Mouse (Mus musculus) liver, embryonic 12.5 days (tissue): Measurements from ENCODE around the gene Homer2. TPM values are rescaled to one million over a fixed set of nuclear protein-coding genes. Genes with fewer than 3 reads are reported as not detected.

Source experiments
- ATAC-seq: fragments of 200-750 bp; cut with Nextera tagmentation; 2 replicates; pipeline ENCODE4 v1.8.0; 2017; ENCODE audit warnings: moderate number of reproducible peaks, mild to moderate bottlenecking, moderate library complexity
- H3K27ac ChIP-seq: fragments of 300-500 bp; sonication (generic); 2 replicates; pipeline ENCODE4 v1.5.1; 2016; ENCODE audit warnings: mild to moderate bottlenecking
- H3K27me3 ChIP-seq: fragments of 300-500 bp; sonication (generic); replicated peaks from 2 replicates; pipeline ENCODE4 v1.6.1; 2016; ENCODE audit warnings: mild to moderate bottlenecking, moderate library complexity
- H3K36me3 ChIP-seq: fragments of 300-500 bp; sonication (generic); 2 replicates; pipeline ENCODE4 v1.6.1; 2016; ENCODE audit warnings: mild to moderate bottlenecking, moderate library complexity
- H3K4me1 ChIP-seq: fragments of 300-500 bp; sonication (generic); 2 replicates; pipeline ENCODE4 v1.6.1; 2016
- H3K4me2 ChIP-seq: fragments of 300-500 bp; sonication (generic); 2 replicates; pipeline ENCODE4 v1.6.1; 2016; ENCODE audit warnings: mild to moderate bottlenecking, moderate library complexity
- H3K4me3 ChIP-seq: fragments of 300-500 bp; sonication (generic); 2 replicates; pipeline ENCODE4 v1.5.1; 2016; ENCODE audit warnings: mild to moderate bottlenecking, moderate library complexity
- H3K9ac ChIP-seq: fragments of 300-500 bp; sonication (generic); 2 replicates; pipeline ENCODE4 v1.6.1; 2016; ENCODE audit warnings: mild to moderate bottlenecking, moderate library complexity
- H3K9me3 ChIP-seq: fragments of 300-500 bp; sonication (generic); replicated peaks from 2 replicates; pipeline ENCODE4 v1.6.1; 2016; ENCODE audit warnings: mild to moderate bottlenecking, moderate library complexity
- WGBS: fragments of 180-500 bp; shearing (Covaris S2); methylation state at CpG from one replicate; pipeline ENCODE4 v1.1.7; 2016; ENCODE audit not compliant: insufficient replicate concordance; 5-methylcytosine and 5-hydroxymethylcytosine counted together
- polyA plus RNA-seq: library from polyadenylated mRNA; unstranded; fragments of >200 nt; fragmentation: Nextera tagmentation; extraction: Ambion mirVana; gene quantifications from 2 replicates; pipeline ENCODE4 v1.2.1, GENCODE M21; 2016

The Homer2 gene
- polyA plus RNA-seq, 1 experiment from 2014 or later = 10.0 TPM

DNA sequence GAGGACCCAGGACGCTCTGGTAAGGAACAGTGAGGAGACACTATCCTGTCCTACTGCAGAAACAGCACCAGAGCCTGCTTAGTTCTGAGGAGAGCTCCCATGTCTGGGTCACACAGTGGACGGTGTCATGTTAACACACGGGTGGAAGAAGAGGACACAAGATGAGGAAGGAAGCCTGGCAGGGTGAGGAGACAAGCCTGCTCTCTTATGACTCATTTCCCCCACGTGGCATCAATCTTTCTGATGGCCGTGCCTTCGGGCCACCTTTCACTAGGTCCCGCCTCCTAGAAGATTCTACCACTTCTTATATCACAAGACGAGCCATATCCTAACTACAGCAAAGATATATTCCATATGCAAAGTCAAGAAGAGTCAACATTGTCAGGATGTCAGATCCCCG is 40.7 kb downstream of the Homer2 start:
- H3K36me3 ChIP-seq = no peaks in the 10 kb centered on the region
- H3K4me2 ChIP-seq = no peak overlapping the region
- H3K9ac ChIP-seq = no peak overlapping the region
- H3K27me3 ChIP-seq = no peaks in the 10 kb centered on the region
- no peaks in the 10 kb centered on the region for H3K9me3 ChIP-seq
- 42% methylated on average over 9 of the region's 9 CpGs for WGBS
- no peak for ATAC-seq
- peaks cover 18% of the 10 kb centered on the region for H3K4me1 ChIP-seq
- H3K27ac ChIP-seq = no peak overlapping the region
- H3K4me3 ChIP-seq = no peak overlapping the region

DNA sequence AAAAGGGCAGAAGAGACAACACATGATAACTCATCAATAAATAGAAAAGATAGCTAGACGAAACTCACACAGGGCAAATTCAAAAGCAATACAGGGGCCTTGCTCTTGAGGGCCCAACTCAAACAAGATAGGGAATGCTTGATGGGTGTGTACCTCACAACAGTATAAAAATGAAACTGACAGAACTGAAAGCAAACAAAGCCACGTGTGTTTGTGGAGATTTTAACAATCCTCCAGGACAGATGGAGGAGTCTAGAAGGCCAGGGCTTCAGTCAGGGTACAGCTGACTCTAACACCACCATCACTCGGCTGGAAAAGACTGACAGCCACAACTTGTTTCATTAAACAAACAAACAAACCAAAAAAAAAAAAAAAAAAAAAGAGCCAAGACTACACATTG is 44.3 kb downstream of the Homer2 start:
- H3K4me1 ChIP-seq = peaks cover 18% of the 10 kb centered on the region
- no peak overlapping the region for H3K9ac ChIP-seq
- H3K27ac ChIP-seq = no peak overlapping the region
- ATAC-seq = no peak
- no peaks in the 10 kb centered on the region for H3K27me3 ChIP-seq
- H3K9me3 ChIP-seq = no peaks in the 10 kb centered on the region
- WGBS = 49% methylated on average over 3 of the region's 3 CpGs
- no peaks in the 10 kb centered on the region for H3K36me3 ChIP-seq
- H3K4me3 ChIP-seq = no peak overlapping the region
- no peak overlapping the region for H3K4me2 ChIP-seq

DNA sequence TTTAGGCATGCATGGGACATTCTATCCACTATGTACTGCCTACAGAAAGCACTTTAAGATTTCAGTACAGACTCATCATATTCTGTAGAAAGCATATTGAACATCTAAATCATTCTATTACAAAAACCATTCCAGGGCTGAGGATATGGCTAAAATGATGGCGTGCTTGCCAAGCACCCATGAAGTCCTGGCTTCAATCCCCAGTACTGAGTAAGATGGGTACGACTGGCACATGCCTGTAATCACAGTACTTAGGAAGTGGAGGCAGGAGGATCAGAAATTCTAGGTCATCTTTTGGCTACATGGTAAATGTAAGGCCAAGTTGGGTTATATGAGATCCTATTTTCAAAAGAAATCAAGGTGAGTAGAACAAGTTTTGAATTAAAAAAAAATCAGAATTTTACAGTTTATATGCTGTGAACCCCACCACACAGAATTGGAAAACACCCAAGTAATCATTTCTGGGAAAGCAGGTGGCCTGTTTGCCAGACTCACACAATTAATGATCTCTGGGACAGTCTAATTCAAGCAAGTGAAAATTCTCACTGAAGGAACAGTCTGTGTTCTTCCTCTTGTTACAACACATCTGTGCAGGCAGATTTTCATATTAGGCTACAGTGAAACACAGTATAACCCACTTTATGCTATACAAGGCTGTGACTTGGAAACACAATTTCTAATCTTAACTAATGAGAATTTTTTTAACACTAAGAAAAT is 49.5 kb downstream of the Homer2 start:
- 66% methylated on average over 2 of the region's 2 CpGs for WGBS
- Histone ChIP-seq H3K4me1 (0 out of 2 replicates have a peak, but pooled peaks cover 4% of the 10 kb centered on the region), H3K4me2 (no peak overlapping the region), H3K9me3 (no peaks in the 10 kb centered on the region), H3K36me3 (no peaks in the 10 kb centered on the region), H3K27me3 (no peaks in the 10 kb centered on the region), H3K27ac (no peak overlapping the region), H3K4me3 (no peak overlapping the region), H3K9ac (no peak overlapping the region)
- ATAC-seq = no peak

DNA sequence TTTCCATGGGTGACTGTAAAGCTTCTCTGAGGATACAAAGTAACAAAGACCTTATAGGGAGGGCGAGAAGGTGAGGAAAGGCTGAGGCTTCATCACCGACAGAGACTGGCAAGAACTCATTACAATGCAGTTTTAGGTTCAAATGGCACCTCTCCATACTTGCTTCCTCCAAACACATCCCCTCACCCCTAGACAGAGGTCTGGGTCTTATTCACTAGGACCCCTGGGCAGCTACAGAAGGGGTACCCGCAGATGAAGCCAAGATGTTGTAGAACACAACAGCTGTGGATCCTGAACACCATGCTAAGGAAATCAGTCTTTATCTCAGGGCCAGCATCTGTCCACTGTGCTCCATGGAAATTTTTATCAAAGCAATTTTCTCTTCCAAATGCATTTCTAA is 50.3 kb downstream of the Homer2 start:
- WGBS = 73% methylated on average over 3 of the region's 3 CpGs
- ATAC-seq = no peak

DNA sequence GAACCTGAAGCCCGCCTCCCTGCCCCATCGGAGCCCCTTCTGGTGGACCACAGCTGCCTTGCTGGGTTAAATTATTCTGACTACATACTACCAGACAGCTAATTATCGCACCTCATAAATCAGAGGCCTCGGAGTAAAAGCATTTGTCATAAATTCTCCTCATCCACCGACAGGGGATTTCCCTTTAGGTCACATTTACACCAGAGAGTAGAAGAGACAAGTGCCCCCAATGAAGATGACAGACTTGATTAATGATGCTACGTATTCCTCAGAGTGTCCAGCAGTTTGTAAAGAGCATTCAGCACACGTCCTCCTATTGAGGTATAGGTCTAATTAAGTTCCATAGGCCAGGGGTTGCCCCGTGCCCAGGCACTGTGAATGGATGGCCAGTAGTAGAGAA is 50.7 kb downstream of the Homer2 start:
- no peak overlapping the region for H3K4me2 ChIP-seq
- no peak for ATAC-seq
- no peaks in the 10 kb centered on the region for H3K27me3 ChIP-seq
- no peaks in the 10 kb centered on the region for H3K4me1 ChIP-seq
- no peak overlapping the region for H3K9ac ChIP-seq
- no peaks in the 10 kb centered on the region for H3K9me3 ChIP-seq
- H3K4me3 ChIP-seq = no peak overlapping the region
- no peaks in the 10 kb centered on the region for H3K36me3 ChIP-seq
- H3K27ac ChIP-seq = no peak overlapping the region
- 62% methylated on average over 8 of the region's 8 CpGs for WGBS

More for the DNA sequence above, 50.3 kb downstream of the Homer2 start:
- H3K27ac ChIP-seq = no peak overlapping the region
- H3K36me3 ChIP-seq = no peaks in the 10 kb centered on the region
- no peak overlapping the region for H3K4me2 ChIP-seq
- H3K4me1 ChIP-seq = no peaks in the 10 kb centered on the region
- H3K9me3 ChIP-seq = no peaks in the 10 kb centered on the region
- no peak overlapping the region for H3K4me3 ChIP-seq
- H3K27me3 ChIP-seq = no peaks in the 10 kb centered on the region
- H3K9ac ChIP-seq = no peak overlapping the region

DNA sequence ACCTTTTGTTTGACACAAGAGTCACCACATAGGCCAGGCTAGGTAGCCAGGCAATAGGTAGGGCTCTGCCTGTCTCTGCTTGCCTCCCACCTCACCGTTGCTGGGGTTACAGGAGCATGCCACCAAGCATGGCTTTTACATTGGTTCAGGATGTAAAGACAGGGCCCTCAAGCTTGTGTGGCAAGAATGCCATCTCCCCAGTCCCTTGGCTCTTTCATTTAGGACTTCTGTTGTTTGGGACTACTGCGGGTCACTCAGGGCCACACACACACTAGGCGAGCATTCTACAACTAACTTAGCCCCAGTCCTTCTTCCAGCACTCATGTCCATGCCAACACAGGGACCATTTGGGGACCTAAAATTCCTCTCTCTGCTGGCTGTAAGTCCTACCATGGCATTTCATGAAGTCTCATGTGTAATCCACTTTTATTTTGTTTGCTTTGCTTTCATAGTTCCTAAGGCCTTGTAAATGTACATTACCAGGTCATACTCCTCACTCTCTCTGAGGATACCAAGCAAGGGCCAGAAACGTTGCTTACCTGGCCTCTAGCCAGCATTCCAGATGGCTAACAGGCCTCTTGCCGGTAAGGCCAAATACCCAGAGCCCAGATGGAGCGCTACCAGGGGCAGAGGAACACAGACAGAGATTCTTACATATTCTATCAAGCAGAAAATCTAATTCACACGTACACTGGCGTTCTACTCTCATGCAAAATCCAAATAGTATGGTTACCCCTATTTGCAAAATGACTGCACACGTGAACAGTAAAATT is 52.2 kb downstream of the Homer2 start:
- Histone ChIP-seq H3K4me1 (no peaks in the 10 kb centered on the region), H3K27me3 (no peaks in the 10 kb centered on the region), H3K9me3 (no peaks in the 10 kb centered on the region), H3K4me2 (no peak overlapping the region), H3K9ac (no peak overlapping the region), H3K27ac (no peak overlapping the region), H3K36me3 (no peaks in the 10 kb centered on the region), H3K4me3 (no peak overlapping the region)
- 74% methylated on average over 9 of the region's 9 CpGs for WGBS
- no peak for ATAC-seq

DNA sequence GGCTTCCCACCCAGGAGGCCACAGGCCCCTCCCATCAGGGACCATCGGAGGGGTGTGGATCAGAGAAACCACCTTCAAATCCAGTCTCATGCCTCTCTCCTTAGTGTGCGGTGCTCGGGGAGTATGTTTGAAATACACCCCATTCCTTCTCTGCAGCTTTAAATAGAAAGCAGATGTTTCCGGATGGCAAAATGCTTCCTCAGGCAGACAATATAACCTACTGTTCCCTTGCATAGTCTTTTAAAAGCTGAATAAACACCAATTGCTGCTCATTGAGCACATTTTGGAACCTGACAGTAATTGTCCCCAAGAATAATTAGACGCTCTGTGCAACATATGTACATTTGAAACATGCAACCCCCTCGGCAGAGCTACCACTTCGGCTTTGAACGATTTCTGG is 53.3 kb downstream of the Homer2 start:
- H3K9me3 ChIP-seq = no peaks in the 10 kb centered on the region
- no peak overlapping the region for H3K4me2 ChIP-seq
- H3K36me3 ChIP-seq = no peaks in the 10 kb centered on the region
- H3K9ac ChIP-seq = no peak overlapping the region
- ATAC-seq = no peak
- WGBS = 65% methylated on average over 8 of the region's 8 CpGs
- H3K27me3 ChIP-seq = no peaks in the 10 kb centered on the region
- H3K4me1 ChIP-seq = no peaks in the 10 kb centered on the region
- H3K4me3 ChIP-seq = no peak overlapping the region
- H3K27ac ChIP-seq = no peak overlapping the region

DNA sequence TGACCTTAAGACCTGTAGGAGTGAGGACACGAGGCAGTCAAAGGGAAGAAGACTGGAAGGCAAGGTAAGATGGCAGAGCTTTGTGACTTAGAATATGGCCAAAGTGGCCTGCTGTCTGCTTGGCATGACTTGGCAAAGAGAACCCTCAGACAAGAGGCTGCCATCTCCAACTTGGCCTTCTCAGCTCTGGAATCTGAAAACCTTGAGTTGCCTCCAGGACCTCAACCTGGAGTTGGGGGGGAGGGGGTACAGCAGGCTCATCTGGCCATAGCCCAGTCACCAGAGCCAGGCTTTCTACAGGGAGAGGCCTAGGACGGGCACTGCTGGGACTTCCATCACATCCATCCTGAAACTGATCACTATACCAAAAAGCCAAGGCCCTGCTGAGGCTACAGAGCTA is 55.0 kb downstream of the Homer2 start:
- Histone ChIP-seq H3K4me2 (no peak overlapping the region), H3K9me3 (no peaks in the 10 kb centered on the region), H3K27ac (no peak overlapping the region), H3K36me3 (no peaks in the 10 kb centered on the region), H3K27me3 (no peaks in the 10 kb centered on the region), H3K9ac (no peak overlapping the region), H3K4me3 (no peak overlapping the region), H3K4me1 (no peaks in the 10 kb centered on the region)
- WGBS = 56% methylated on average over 2 of the region's 2 CpGs
- no peak for ATAC-seq

DNA sequence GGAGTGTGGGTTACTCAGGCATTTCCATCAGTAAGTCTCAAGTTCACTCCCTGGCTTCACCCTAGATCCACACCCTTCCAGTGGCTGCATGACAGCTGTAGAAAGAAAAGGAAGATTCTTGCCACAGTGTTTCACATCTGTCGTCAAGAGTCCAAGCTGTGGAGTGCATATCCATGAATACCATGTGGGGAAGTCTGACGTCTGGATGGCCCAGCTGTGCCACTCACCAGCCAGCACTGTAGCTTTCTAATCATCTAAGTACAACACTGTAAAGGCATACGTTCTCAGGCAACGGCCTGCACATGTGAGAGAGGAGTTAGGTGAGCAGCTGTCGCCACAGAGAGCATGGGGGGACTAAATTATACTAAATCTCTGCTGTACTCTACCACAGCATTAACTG is 56.0 kb downstream of the Homer2 start:
- no peak overlapping the region for H3K4me2 ChIP-seq
- no peak for ATAC-seq
- H3K9me3 ChIP-seq = no peaks in the 10 kb centered on the region
- H3K4me1 ChIP-seq = no peaks in the 10 kb centered on the region
- no peaks in the 10 kb centered on the region for H3K36me3 ChIP-seq
- no peak overlapping the region for H3K9ac ChIP-seq
- no peak overlapping the region for H3K4me3 ChIP-seq
- no peak overlapping the region for H3K27ac ChIP-seq
- 67% methylated on average over 5 of the region's 5 CpGs for WGBS
- H3K27me3 ChIP-seq = no peaks in the 10 kb centered on the region

DNA sequence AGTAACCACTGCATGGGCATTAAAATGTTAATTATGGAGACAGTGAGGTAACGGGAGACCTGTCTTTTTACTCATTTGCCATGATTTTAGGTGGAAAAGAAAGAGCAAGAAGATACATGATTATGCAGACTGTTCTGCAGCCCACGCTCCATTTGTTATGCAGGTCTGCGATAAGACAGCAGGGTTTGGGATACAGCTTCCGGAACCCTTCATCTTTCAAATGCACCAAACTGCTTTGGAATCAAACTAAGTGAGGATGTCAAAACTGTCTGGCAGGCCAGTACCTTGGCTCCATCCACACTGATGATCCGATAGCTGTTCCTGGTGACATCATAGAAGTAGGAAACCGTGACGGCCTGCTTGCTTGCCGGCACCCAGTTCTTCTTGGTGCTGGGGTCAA is 58.1 kb downstream of the Homer2 start:
- ATAC-seq = no peak
- no peaks in the 10 kb centered on the region for H3K9me3 ChIP-seq
- H3K4me3 ChIP-seq = no peak overlapping the region
- WGBS = 83% methylated on average over 8 of the region's 8 CpGs
- no peak overlapping the region for H3K27ac ChIP-seq
- H3K4me1 ChIP-seq = no peaks in the 10 kb centered on the region
- H3K4me2 ChIP-seq = no peak overlapping the region
- no peaks in the 10 kb centered on the region for H3K27me3 ChIP-seq
- no peak overlapping the region for H3K9ac ChIP-seq
- H3K36me3 ChIP-seq = no peaks in the 10 kb centered on the region

DNA sequence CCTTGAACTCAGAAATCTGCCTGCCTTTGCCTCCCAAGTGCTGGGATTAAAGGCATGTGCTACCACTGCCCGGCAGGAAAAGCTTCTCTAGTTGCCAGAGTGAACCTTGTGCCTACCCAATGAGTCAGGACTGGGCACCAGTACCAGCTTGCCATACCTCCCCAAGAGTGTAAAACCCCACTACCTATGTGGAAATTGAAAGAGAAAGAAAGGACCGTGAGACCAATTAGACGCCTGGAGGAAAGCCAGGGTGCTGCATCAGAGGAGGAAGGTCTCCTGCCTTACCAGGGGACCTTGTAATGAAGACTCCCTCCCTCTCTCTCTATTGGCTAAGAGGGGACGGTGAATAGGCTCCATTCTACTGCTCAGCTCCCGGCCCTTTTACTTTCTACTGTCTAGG is 59.4 kb downstream of the Homer2 start:
- 59% methylated on average over 5 of the region's 5 CpGs for WGBS
- Histone ChIP-seq H3K27me3 (no peaks in the 10 kb centered on the region), H3K9me3 (no peaks in the 10 kb centered on the region)

DNA sequence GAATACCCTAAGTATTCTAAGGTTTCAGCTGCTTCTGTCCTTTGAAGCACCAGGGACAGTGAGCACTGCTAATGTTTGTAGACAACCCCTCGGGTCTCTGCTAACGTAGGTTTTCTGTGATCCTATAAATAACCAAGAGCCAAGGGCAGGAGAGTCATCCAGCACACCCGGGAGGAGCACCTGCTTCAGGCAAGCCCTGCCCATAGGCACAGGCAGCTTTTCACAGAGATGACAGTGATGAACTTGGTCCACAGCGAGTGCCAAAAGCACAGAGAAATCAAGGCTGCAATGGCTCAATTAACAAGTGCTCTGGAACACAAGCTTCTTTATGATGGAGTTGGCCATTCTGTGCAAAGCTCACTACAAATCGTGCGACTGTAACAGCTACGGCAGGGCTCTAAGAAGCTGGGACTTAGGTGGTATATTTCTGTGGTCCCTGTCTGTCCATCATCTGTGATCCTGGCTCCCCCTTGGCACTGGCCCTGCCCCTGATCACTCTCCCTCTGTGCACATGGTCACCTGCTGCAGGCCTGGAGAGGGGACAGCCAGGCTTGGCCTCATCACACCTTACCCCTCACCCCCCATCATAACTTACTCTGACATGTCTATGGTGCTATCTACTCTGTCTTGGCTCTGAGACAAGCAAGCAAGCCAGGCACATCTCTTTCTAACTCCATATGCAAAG is 62.6 kb downstream of the Homer2 start:
- Histone ChIP-seq H3K4me3 (no peak overlapping the region), H3K9ac (no peak overlapping the region), H3K36me3 (no peaks in the 10 kb centered on the region), H3K4me2 (no peak overlapping the region), H3K27me3 (no peaks in the 10 kb centered on the region), H3K27ac (no peak overlapping the region), H3K4me1 (no peaks in the 10 kb centered on the region), H3K9me3 (no peaks in the 10 kb centered on the region)
- ATAC-seq = no peak
- 64% methylated on average over 7 of the region's 7 CpGs for WGBS

More for the DNA sequence above, 59.4 kb downstream of the Homer2 start:
- Histone ChIP-seq H3K4me2 (no peak overlapping the region), H3K27ac (no peak overlapping the region), H3K4me1 (no peaks in the 10 kb centered on the region), H3K4me3 (no peak overlapping the region), H3K9ac (no peak overlapping the region), H3K36me3 (no peaks in the 10 kb centered on the region)
- no peak for ATAC-seq
